In the genomic region with DNA sequence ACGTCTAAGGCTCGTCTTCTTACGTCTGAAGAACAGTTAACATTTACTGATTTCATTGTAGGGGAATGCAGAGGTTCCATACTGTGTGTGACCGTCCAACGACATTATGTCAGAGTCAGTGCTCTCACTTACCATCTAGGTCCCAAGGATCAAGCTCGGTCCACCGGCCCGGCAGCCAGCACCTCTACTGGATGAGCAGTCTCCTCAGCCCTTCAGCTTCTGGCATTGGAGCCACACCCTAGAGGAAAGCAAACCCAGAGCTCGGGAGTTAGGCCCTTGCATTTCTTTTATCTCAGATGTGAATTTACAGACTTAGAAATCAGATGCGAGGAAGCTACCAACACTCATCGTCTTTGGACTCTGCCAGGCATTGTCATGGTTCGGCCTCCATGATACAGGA, we compare ENCODE assay signal across 18 mouse cellular contexts.
"Had no signal": no experiment of that assay in that cellular context is flagged by ENCODE, and none has a peak within 500 bp of the region (broad histone marks: within the 10 kb centered on the region; RNA-seq: fewer than 3 reads in every experiment).

No protein-coding gene starts in this region.

- H3K27me3 ChIP-seq: midbrain, embryonic 12.5 days; midbrain, embryonic 15.5 days; neural tube, embryonic 13.5 days had no signal

- H3K9me3 ChIP-seq: limb, embryonic 12.5 days; limb, embryonic 15.5 days; midbrain, embryonic 12.5 days; midbrain, embryonic 15.5 days; neural tube, embryonic 13.5 days had no signal

- H3K27ac ChIP-seq: kidney, postnatal 0 days; left cerebral cortex, adult 2 months; limb, embryonic 12.5 days; limb, embryonic 15.5 days; liver, embryonic 14.5 days; macrophage; midbrain, embryonic 12.5 days; midbrain, embryonic 15.5 days; neural tube, embryonic 13.5 days had no signal

- H3K4me3 ChIP-seq: left cerebral cortex, adult 2 months; limb, embryonic 12.5 days; limb, embryonic 15.5 days; midbrain, embryonic 12.5 days; midbrain, embryonic 15.5 days; neural tube, embryonic 13.5 days had no signal

- DNase-seq: kidney, postnatal 36 days; layer of hippocampus, postnatal 36 days; left cerebral cortex, postnatal 4 days; liver, postnatal 0 days; lung, embryonic 14.5 days; thymus, adult 2 months; thymus, postnatal 14 days; thymus, postnatal 4 days had no signal

- H3K4me2 ChIP-seq: limb, embryonic 12.5 days; limb, embryonic 15.5 days; liver, embryonic 11.5 days; lung, embryonic 14.5 days; midbrain, embryonic 12.5 days; midbrain, embryonic 15.5 days; neural tube, embryonic 13.5 days had no signal

- H3K4me1 ChIP-seq: midbrain, embryonic 12.5 days; midbrain, embryonic 15.5 days; neural tube, embryonic 13.5 days had no signal

- H3K36me3 ChIP-seq: limb, embryonic 12.5 days; limb, embryonic 15.5 days; midbrain, embryonic 12.5 days; midbrain, embryonic 15.5 days; neural tube, embryonic 13.5 days had no signal
